Mouse (Mus musculus) adrenal gland (tissue): ENCODE data around the gene Ranbp2.
"Not testable (repeated sequence)": the region's sequence is repeated elsewhere in the genome, so short reads cannot be mapped to it uniquely, and the experiment has no call there.

ENCODE experiments used
- intact Hi-C: fragments of 180-260 bp; cut with DNase I; formaldehyde crosslinking; loops from one replicate; pipeline ENCODE4 v1.15.1; 2025

Ranbp2 gene

GRCm38 (mm10) chr10:58495637-58496036 is 48.9 kb downstream of the Ranbp2 start:
- intact Hi-C loops = no loop called here

GRCm38 (mm10) chr10:58496732-58497131 is 50.0 kb downstream of the Ranbp2 start:
- intact Hi-C loops = no loop called here

DNA sequence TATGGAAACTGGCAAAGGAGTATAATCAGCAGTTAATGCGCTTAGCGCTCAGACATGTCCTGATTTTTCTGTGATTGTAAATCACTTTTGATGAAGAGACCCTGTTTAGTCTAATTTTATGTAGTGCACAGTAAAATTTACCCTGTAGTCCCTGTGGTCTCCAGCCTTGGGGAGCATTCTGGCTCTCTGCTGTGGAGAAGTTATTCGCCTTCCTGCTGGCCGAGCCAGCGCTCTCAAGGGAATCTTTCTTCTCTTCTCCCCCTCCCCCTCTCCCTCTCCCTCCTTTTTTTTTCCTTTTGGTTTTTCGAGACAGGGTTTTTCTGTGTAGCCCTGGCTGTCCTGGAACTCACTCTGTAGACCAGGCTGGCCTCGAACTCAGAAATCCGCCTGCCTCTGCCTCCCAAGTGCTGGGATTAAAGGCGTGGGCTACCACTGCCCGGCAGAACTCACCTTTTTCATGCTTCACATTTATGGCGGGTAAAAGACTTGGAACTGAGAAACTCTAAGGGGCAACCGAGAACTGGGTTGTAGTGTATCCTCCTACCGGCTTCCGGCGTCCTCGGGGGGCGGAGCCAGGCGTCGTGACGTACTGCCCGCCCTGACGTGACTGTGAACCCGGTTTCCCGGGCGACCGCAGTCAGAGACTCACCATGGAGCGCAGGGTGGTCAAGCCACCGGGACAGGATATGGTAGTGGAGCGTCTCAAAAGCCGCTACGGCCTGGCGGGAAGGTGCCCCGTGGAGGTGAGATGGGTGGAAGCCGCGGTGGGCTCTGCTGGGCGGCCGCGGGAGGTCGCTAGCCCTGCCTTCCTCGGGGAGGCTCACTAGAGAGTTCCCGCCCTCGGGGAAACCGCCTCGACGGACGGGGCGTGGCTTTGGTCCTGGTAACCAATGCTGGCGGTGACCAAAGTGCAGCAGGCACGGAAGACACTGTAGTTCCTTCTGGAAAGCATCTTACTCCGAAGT is 50.9 kb downstream of the Ranbp2 start, which contains the start of gene Ccdc138:
TSS of gene Ccdc138 (plus strand) at position 629 of the 965 bp plus-strand sequence.
- intact Hi-C loops = no loop called here

- intact Hi-C loops = no loop called here
Observed at GRCm38 (mm10) chr10:58498516-58498915, 51.8 kb downstream of the Ranbp2 start.

DNA sequence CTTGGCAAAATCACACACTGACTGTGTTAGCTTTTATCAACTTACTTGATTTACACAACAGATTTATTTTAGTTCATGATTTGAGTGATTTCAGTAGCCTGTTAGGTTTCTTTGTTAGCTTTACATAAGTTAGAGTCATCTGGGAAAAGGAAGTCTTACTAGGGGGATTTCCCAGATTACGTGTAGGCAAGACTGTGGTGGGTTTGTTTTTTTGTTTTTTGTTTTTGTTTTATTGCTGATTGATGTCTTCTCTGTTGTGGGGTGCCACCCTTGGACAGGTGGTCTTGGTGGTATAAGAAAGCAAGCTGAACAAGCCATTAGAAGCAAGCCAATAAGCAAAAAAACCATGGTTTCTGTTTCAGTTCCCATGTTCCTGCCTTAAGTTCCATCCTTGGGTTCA is 82.6 kb downstream of the Ranbp2 start:
- intact Hi-C loops = no loop called here

DNA sequence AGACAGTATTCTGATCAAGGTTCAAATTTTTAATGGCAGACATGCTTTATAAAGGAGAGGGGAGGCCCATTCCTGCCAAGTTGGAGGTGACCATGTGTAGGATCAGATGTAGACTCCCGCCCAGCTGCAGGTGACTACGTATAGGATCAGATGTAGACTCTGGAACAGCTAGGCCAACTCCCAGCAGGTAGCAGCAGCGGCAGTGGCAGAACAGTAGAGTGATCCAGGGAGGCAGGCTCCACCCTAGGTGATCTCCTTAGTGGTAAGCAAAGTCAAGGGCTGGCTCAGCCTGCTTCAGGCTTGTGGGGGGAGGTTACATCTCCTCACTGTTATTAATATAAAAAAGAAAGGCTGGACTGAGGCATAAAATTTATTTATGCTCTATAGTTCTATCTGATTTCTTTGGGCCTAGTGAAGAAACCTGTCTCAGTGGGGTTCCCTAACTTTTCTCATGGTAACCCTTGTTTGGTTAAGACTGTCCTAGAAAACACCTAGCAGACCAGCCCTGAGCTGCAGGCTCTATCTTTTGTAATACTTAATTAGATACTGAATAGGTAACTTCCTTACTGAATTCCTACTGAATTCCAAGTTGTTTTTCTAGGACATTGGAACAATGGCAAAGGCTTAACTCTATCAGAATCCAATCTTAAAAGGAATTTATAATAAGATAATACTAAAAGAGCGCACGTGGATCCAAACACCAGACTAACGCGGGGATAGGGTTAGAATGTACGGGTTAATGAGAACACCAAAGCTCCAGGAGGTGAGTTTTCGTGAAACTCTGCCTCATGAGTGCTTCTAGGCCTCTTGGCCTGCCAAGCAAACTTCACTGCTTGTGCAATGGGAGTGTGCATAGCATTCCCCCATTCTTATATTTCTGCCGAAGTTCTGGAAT is 84.4 kb downstream of the Ranbp2 start:
- intact Hi-C loops = no loop called here

DNA sequence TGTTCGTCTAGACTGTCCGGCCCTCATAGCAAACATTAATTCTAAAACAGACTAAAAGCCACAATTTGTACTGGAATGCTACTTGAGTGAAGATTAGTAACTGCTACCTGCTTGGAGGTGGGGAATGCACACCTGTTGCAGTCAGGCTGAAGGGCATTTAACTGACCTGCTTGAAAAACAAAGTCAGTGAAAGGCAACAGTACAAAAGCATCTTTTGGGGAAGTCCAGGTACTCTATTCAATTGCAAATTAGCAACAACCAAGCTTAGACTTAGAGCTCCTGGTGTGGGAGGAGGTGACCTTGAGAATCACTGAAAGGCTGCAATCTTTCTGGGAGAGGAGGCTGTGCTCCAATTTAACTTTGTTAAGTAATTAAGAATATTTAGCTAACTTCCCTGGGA is 85.5 kb downstream of the Ranbp2 start:
- intact Hi-C loops = no loop called here

- intact Hi-C loops = not testable (repeated sequence)
Observed at GRCm38 (mm10) chr10:58536276-58536675, 89.6 kb downstream of the Ranbp2 start.

- intact Hi-C loops = no loop called here
Observed at GRCm38 (mm10) chr10:58540613-58541012, 93.9 kb downstream of the Ranbp2 start.
